Mouse (Mus musculus): Measurements from ENCODE around the gene Pogz.

Gene Pogz

GRCm38 (mm10) chr3:94837183-94837890 is at the start of gene Pogz:
Gene Pogz, plus strand, starts transcription at chr3:94837567.
- in situ Hi-C loops (cut with MboI; ENCODE audit: unreplicated experiment in 2 of 2), result loop anchor here in 1 of 2 experiments (25.0 kb wide), 1 partner anchor 1275 kb away; the partner anchor contains the start of gene S100a10

DNA sequence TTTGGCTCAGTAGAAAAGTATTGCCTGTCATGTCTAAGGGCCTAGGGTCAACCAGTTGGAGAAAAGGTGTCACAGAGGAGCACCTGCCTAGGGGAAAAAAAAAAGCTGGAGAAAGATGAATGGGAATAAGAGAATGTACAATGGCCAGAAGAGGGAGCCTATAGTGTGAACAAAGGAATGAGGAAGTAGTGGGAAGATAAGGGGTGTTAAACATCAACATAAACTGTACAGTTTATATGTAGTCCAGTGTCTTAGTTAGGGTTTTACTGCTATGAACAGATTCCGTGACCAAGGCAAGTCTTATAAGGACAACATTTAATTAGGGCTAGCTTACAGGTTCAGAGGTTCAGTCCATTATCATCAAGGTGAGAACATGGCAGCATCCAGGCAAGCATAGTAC is 48.3 kb upstream of the Pogz start:
- in situ Hi-C loops (cut with MboI; ENCODE audit: unreplicated experiment in 2 of 2), result no loop called here

DNA sequence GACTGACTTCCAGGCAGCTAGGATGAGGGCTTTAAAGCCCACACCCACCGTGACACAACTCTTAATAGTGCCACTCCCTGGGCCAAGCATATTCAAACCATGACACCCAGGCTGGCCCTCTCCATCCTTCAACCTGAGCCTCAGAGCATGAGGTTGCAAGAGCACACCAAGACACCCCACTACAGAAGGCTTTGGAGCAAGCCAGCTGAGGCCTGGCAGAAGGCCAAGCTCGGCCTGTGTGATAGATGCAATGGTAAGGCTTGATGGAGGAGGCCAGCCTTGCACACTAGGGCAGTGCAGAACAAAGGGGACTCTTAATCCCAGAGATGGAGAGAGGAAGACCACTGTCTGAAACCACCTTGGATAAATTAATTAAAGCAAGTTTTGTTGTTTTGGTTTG is 47.9 kb upstream of the Pogz start:
- in situ Hi-C loops (cut with MboI; ENCODE audit: unreplicated experiment in 2 of 2), result no loop called here

- in situ Hi-C loops (cut with MboI; ENCODE audit: unreplicated experiment in 2 of 2), result no loop called here
Measured at GRCm38 (mm10) chr3:94792258-94792657, 45.1 kb upstream of the Pogz start.

DNA sequence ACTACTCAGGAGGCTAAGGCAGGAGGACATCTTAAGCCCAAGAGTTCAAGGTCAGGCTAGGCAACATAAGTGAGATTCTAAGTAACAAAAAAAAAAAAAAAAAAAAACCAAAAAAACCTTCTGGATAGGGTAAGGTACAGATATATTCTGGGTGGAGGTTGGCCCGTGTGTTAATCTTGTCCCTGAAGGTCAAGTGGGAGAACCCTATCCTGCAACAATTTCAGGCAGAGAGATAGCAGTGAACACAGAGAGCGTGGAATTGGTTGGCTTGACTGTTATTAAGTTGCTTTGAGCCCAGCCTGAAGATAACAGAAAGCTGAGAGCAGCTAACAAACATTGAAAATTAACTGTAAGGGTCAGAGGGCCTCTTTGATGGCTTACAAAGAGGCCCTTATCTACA is 43.7 kb upstream of the Pogz start:
- in situ Hi-C loops (cut with MboI; ENCODE audit: unreplicated experiment in 2 of 2), result no loop called here

DNA sequence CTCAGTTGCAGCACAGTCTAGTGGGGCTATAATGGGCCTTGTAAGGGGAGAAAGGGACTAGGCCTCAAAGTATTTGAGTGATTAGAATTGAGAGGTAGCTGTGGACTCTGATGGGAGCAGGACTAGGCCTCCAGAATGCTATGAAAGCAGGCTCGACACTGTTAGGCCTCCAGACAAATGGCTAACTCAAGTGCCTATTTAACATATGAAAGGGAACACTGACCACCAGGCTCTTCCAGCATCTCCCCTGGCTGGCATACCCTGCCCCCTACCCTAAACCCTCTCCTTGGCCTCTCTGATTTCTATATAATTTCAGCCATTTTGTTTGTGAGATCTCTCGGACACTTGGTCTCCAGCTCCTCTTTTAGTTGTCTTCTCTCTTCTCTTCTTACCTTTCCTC is 43.0 kb upstream of the Pogz start:
- in situ Hi-C loops (cut with MboI; ENCODE audit: unreplicated experiment in 2 of 2), result no loop called here

GRCm38 (mm10) chr3:94795596-94796140 is 41.7 kb upstream of the Pogz start:
- in situ Hi-C loops (cut with MboI; ENCODE audit: unreplicated experiment in 2 of 2), result no loop called here

GRCm38 (mm10) chr3:94796181-94796580 is 41.2 kb upstream of the Pogz start:
- in situ Hi-C loops (cut with MboI; ENCODE audit: unreplicated experiment in 2 of 2), result no loop called here

- in situ Hi-C loops (cut with MboI; ENCODE audit: unreplicated experiment in 2 of 2), result no loop called here
Measured at GRCm38 (mm10) chr3:94804146-94804545, 33.2 kb upstream of the Pogz start.

GRCm38 (mm10) chr3:94804976-94805375 is 32.4 kb upstream of the Pogz start:
- in situ Hi-C loops (cut with MboI; ENCODE audit: unreplicated experiment in 2 of 2), result no loop called here

GRCm38 (mm10) chr3:94808296-94808695 is 29.1 kb upstream of the Pogz start:
- in situ Hi-C loops (cut with MboI; ENCODE audit: unreplicated experiment in 2 of 2), result no loop called here

DNA sequence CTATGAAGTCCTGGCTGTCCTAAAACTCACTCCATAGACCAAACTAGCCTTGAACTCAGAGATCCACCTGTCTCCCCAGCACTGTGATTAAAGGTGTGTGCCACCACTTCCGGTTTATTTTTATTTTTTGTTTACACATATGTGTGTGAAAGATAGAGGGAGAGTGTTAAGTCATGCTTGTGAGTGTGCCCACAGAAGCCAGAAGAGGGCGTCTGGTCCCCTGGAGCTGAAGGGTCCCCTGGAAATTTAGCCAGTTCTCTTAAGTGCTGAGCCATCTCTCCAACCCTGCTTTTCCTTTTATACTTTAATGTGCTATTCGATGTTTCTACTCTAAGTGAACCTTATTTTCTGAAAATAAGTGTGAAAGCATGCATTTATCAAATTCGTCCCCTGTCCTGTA is 25.7 kb upstream of the Pogz start:
- in situ Hi-C loops (cut with MboI; ENCODE audit: unreplicated experiment in 2 of 2), result no loop called here

DNA sequence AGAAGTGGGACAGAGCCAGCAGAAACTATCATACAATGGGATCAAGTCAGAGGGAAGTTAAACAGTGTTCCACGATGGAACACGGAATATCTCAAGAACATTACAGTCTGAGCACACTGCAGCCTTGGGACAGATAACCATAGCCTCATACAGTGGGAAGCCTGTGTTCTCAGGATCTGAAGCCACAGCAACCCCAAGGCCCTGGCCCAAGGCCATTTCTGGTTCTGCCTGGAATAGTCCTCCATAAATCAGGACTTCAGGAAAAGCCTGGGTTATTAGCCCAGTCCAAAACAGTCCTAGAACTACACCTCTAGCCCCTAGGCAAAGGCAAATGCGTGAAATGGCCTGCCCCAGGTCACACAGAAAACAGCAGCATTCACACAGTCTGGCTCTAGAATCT is 23.7 kb upstream of the Pogz start:
- in situ Hi-C loops (cut with MboI; ENCODE audit: unreplicated experiment in 2 of 2), result no loop called here

DNA sequence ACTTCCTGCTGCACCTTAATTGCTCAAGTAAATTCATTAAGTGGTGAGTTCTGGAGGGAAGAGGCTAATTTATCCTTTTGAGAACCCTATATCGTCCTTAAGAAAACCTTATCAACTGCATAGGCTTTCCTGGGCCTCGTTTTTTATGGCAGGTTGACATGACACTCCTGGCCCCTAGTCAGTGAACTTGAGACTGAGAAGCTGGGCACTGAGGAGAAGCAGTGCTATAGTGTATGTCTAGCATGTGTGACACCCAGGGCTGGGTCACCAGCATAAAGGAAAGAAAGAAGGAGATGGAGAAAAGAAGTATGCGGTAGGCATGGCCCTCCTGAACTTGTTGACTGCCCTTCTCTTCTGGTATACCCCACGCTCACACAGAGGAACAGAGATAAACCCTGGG is 23.3 kb upstream of the Pogz start:
- in situ Hi-C loops (cut with MboI; ENCODE audit: unreplicated experiment in 2 of 2), result no loop called here

GRCm38 (mm10) chr3:94814663-94815062 is 22.7 kb upstream of the Pogz start:
- in situ Hi-C loops (cut with MboI; ENCODE audit: unreplicated experiment in 2 of 2), result no loop called here

- in situ Hi-C loops (cut with MboI; ENCODE audit: unreplicated experiment in 2 of 2), result no loop called here
Measured at GRCm38 (mm10) chr3:94815603-94816002, 21.8 kb upstream of the Pogz start.

DNA sequence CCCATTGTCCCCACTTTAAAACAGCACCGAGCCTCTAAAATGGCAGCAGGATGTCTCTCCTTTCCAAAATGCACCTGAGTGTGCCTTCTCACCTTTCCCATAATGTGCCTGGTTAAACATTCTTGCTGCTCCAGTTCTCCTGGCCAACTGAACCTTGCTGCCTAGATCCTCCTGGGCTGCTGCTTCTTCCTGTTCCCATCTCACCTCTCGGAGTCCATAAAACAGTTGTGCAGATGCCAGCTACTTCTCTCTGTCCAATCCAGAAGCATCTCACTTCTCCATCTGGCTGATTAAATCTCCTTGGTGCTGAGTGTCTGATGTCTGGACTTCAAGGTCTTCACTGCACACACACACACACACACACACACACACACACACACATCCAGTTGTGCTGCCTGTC is 19.6 kb upstream of the Pogz start:
- in situ Hi-C loops (cut with MboI; ENCODE audit: unreplicated experiment in 2 of 2), result no loop called here

GRCm38 (mm10) chr3:94819452-94820425 is 17.6 kb upstream of the Pogz start:
- in situ Hi-C loops (cut with MboI; ENCODE audit: unreplicated experiment in 2 of 2), result no loop called here

DNA sequence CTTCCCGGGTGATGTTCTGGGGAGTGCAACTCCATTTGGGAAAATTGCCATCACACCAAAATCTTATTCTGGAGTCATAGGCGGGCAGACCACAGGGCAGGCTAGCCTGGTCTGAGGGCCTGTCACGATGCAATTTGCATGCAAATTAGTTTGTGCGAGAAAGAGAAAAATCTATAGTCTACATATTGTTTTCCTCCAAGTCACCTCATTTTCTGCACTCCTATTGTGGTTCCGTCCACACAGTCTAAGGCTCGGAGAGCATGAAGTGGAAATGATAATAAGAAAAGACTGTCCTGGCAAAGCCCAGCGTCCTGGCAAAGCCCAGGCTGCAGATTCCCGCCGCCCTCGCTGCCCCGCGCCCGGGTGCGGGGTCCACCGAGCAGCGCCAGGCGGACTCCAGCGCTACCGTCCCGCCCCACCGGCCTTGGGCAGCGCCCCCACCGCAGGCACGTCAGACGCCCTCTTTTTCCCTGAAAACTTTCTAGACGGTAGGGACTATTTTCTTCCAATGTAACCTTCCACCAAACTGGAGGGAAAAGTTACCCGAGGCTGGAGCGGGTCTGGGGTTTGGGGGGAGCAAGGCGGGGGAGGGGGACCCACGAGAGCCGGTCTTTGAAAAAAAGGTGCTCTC is 16.2 kb upstream of the Pogz start:
- in situ Hi-C loops (cut with MboI; ENCODE audit: unreplicated experiment in 2 of 2), result no loop called here

- in situ Hi-C loops (cut with MboI; ENCODE audit: unreplicated experiment in 2 of 2), result no loop called here
Measured at GRCm38 (mm10) chr3:94822082-94822481, 15.3 kb upstream of the Pogz start.

- in situ Hi-C loops (cut with MboI; ENCODE audit: unreplicated experiment in 2 of 2), result no loop called here
Measured at GRCm38 (mm10) chr3:94824110-94824509, 13.3 kb upstream of the Pogz start.
